In the genomic region with DNA sequence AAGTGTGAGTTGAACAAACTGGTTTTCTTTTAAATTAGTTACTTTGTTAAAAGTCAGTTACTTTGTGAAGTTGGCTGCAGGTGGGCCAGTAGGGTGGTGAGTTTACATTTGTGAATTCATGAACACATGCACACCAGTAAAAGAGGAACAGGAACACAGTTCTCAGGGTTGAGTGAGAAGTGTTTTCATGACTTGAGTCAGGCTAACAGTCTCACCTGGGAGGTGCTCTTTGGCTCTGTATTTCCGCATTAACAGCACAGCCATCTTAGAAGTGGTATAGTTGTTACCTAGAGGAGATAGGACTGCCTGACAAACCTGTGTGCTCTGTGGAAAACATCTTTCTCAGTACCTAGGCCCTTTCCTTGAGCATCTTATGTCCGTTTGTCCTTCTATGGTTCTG, we compare ENCODE assay signal across 24 mouse cellular contexts. TPM values are rescaled to one million over a fixed set of nuclear protein-coding genes. Genes with fewer than 3 reads are reported as not detected.
A peak's percentile ranks its signal among the peaks of the same experiment; 100 is the strongest.
DNase-seq lines count a peak whose midpoint lies in the region; ATAC-seq and TF ChIP-seq lines count a peak whose summit lies in the region.
"Had no signal": no experiment of that assay in that cellular context is flagged by ENCODE, and none has a peak within 500 bp of the region (broad histone marks: within the 10 kb centered on the region; RNA-seq: fewer than 3 reads in every experiment).

No protein-coding gene starts in this region.

- no peak for TF ChIP-seq POLR2A in liver, adult 2 months (IDR thresholded peaks at IDR 0.05; ENCODE audit: extremely low read depth, insufficient read depth, low read length)

- no peak overlapping the region for H3K27ac ChIP-seq in heart, embryonic 12.5 days (ENCODE audit: poor library complexity, severe bottlenecking)
- H3K27ac ChIP-seq in liver, adult 2 months (replicated peaks; ENCODE audit: insufficient read depth, low read depth, low read length) = peak overlapping the region; percentile 68
- no peak overlapping the region for H3K27ac ChIP-seq in liver, embryonic 12.5 days
- H3K27ac ChIP-seq: embryonic facial prominence, embryonic 15.5 days; forebrain, embryonic 10.5 days; heart, adult 2 months; hindbrain, embryonic 12.5 days had no signal

- no peak overlapping the region for H3K4me2 ChIP-seq in heart, embryonic 12.5 days
- H3K4me2 ChIP-seq in liver, embryonic 12.5 days = no peak overlapping the region
- H3K4me2 ChIP-seq: embryonic facial prominence, embryonic 15.5 days; heart, embryonic 11.5 days; hindbrain, embryonic 12.5 days had no signal

- TF ChIP-seq CTCF in liver, adult 2 months (IDR thresholded peaks at IDR 0.05; ENCODE audit: low read depth, low read length) = no peak

- H3K9me3 ChIP-seq in heart, embryonic 12.5 days (replicated peaks) = no peaks in the 10 kb centered on the region
- H3K9me3 ChIP-seq in liver, embryonic 12.5 days (replicated peaks) = no peaks in the 10 kb centered on the region
- H3K9me3 ChIP-seq: embryonic facial prominence, embryonic 15.5 days; forebrain, embryonic 10.5 days; hindbrain, embryonic 12.5 days had no signal

- no peaks in the 10 kb centered on the region for H3K27me3 ChIP-seq in heart, embryonic 12.5 days (replicated peaks)
- no peaks in the 10 kb centered on the region for H3K27me3 ChIP-seq in liver, adult 2 months (ENCODE audit: control insufficient read depth, insufficient read depth, low read length)
- H3K27me3 ChIP-seq in liver, embryonic 12.5 days (replicated peaks) = no peaks in the 10 kb centered on the region
- H3K27me3 ChIP-seq in splenic B cell, adult 2 months (ENCODE audit: control insufficient read depth, insufficient read depth, low read length, poor library complexity, severe bottlenecking) = no peaks in the 10 kb centered on the region
- H3K27me3 ChIP-seq: embryonic facial prominence, embryonic 15.5 days; hindbrain, embryonic 12.5 days had no signal

- ATAC-seq in heart, embryonic 12.5 days (ENCODE audit: insufficient number of reproducible peaks, low FRiP score) = no peak
- no peak for ATAC-seq in liver, embryonic 12.5 days
- ATAC-seq: forebrain, embryonic 14.5 days; hindbrain, embryonic 16.5 days had no signal

- WGBS in heart, embryonic 12.5 days = 79% methylated on average over 2 of the region's 2 CpGs
- WGBS in liver, adult 2 months = 67% methylated on average over 2 of the region's 2 CpGs
- WGBS in liver, embryonic 12.5 days (ENCODE audit: insufficient replicate concordance) = 86% methylated on average over 2 of the region's 2 CpGs

- peaks cover 41% of the 10 kb centered on the region for H3K4me1 ChIP-seq in heart, embryonic 12.5 days (replicated peaks)
- H3K4me1 ChIP-seq in liver, adult 2 months (ENCODE audit: control insufficient read depth, insufficient read depth, low read length) = peaks cover 36% of the 10 kb centered on the region
- peaks cover 50% of the 10 kb centered on the region for H3K4me1 ChIP-seq in liver, embryonic 12.5 days

- peaks cover 21% of the 10 kb centered on the region for H3K36me3 ChIP-seq in heart, embryonic 12.5 days
- peaks cover 14% of the 10 kb centered on the region for H3K36me3 ChIP-seq in liver, adult 2 months (ENCODE audit: control insufficient read depth, insufficient read depth, low read length)
- peaks cover 22% of the 10 kb centered on the region for H3K36me3 ChIP-seq in liver, embryonic 12.5 days
- H3K36me3 ChIP-seq in splenic B cell, adult 2 months (ENCODE audit: control insufficient read depth, insufficient read depth, low read length, poor library complexity, severe bottlenecking) = peaks cover 7% of the 10 kb centered on the region; the same call in 1 of the 2 replicates

- peak; percentile 83 for DNase-seq in heart, adult 11 months
- no peak for DNase-seq in liver, adult 2 months (ENCODE audit: extremely low read depth, low read depth, low spot score)
- DNase-seq in spleen, postnatal 36 days (ENCODE audit: low spot score in 2 of 2) = peak; percentile 35 to 50
- DNase-seq in spleen, postnatal 4 days (ENCODE audit: low spot score in 2 of 2) = no peak
- DNase-seq in splenic B cell, adult 2 months (ENCODE audit: low read depth, low spot score) = peak; percentile 65
- no peak for DNase-seq in thymus, postnatal 10 days (ENCODE audit: low spot score in 2 of 2)
- DNase-seq: adrenal gland, adult 8-10 months; adrenal gland, postnatal 36 days; cerebellum, adult 11 months; cerebellum, adult 8-10 months; cerebellum, postnatal 14 days; embryo, embryonic 11 days; gastrocnemius, postnatal 10 days; heart, adult 2 months; heart, postnatal 4 days had no signal

- H3K4me3 ChIP-seq in heart, embryonic 12.5 days = no peak overlapping the region
- no peak overlapping the region for H3K4me3 ChIP-seq in liver, adult 2 months (ENCODE audit: insufficient read depth, low read depth, low read length)
- no peak overlapping the region for H3K4me3 ChIP-seq in liver, embryonic 12.5 days
- H3K4me3 ChIP-seq: embryonic facial prominence, embryonic 15.5 days; erythroblast, embryonic 14.5 days; forebrain, embryonic 10.5 days; heart, adult 2 months; hindbrain, embryonic 12.5 days had no signal

- no peak overlapping the region for H3K9ac ChIP-seq in heart, embryonic 12.5 days
- no peak overlapping the region for H3K9ac ChIP-seq in liver, adult 2 months (ENCODE audit: low read depth, low read length)
- H3K9ac ChIP-seq in liver, embryonic 12.5 days = no peak overlapping the region
- H3K9ac ChIP-seq: embryonic facial prominence, embryonic 15.5 days; hindbrain, embryonic 12.5 days had no signal

- H3K79me2 ChIP-seq in liver, adult 2 months (ENCODE audit: control insufficient read depth, insufficient read depth, low read length) = peaks cover 47% of the 10 kb centered on the region

RNA-seq across cellular contexts. Expression of gene Suclg1, which starts 4.8 kb away (rescaled TPM):
- polyA plus RNA-seq in heart, embryonic 12.5 days (2016; fragmentation: Nextera tagmentation; extraction: Ambion mirVana) = 240 and 261 TPM in 2 replicates
- 140 and 163 TPM in 2 replicates for total RNA-seq in liver, adult 2 months (2014; rRNA removed)
- 136 and 186 TPM in 2 replicates for polyA plus RNA-seq in liver, adult 2 months (2012; rRNA removed)
- 132 and 137 TPM in 2 replicates for polyA plus RNA-seq in liver, embryonic 12.5 days (2016; fragmentation: Nextera tagmentation; extraction: Ambion mirVana)

RNA-seq across cellular contexts. Expression of gene Dnah6, which starts 31.6 kb away (rescaled TPM):
- polyA plus RNA-seq in heart, embryonic 12.5 days (2016; fragmentation: Nextera tagmentation; extraction: Ambion mirVana) = 0.04 and 0.06 TPM in 2 replicates
- not detected in 2 replicates for total RNA-seq in liver, adult 2 months (2014; rRNA removed)
- not detected in 2 replicates for polyA plus RNA-seq in liver, adult 2 months (2012; rRNA removed)
- polyA plus RNA-seq in liver, embryonic 12.5 days (2016; fragmentation: Nextera tagmentation; extraction: Ambion mirVana) = 0.02 TPM in 2 replicates

Comparison
In these comparisons a context has a peak if more than half of its experiments do, and no peak if none do; other contexts are left out.
1. DNase-seq: peak in heart, adult 11 months (single experiment), spleen, postnatal 36 days (2 of 2) and splenic B cell, adult 2 months (single experiment); none in liver, adult 2 months (single experiment), spleen, postnatal 4 days (0 of 2) and thymus, postnatal 10 days (0 of 2).